Mouse (Mus musculus): ENCODE measurements at regions not wholly inside any gene's neighbourhood (a gene's known extent, or its start where the extent isn't known, plus 50 kb on each side); places are given as distances from the start of the nearest gene placed in this dataset.
"Not testable (repeated sequence)": the region's sequence is repeated elsewhere in the genome, so short reads cannot be mapped to it uniquely, and the experiment has no call there.

DNA sequence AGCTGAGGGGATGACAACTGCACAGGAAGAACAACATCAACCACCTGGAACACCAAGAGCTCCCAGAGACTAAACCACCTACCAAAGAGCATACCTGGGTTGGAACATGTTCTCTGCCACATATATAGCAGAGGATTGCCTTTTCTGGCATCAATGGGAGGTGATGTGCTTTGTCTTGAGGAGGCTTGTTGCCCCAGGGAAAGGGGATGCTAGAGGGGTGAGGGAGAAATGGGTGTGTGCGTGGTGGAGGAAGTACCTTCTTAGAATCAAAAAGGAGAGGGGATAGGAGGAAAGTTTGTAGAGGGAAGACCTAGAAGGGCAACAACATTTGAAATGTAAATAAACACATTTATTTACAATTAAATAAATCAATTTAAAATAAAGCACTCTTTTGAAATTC, 358.5 kb upstream of the Pfkp start:
- in situ Hi-C loops (cut with MboI; ENCODE audit: unreplicated experiment in 2 of 2), result no loop called here

DNA sequence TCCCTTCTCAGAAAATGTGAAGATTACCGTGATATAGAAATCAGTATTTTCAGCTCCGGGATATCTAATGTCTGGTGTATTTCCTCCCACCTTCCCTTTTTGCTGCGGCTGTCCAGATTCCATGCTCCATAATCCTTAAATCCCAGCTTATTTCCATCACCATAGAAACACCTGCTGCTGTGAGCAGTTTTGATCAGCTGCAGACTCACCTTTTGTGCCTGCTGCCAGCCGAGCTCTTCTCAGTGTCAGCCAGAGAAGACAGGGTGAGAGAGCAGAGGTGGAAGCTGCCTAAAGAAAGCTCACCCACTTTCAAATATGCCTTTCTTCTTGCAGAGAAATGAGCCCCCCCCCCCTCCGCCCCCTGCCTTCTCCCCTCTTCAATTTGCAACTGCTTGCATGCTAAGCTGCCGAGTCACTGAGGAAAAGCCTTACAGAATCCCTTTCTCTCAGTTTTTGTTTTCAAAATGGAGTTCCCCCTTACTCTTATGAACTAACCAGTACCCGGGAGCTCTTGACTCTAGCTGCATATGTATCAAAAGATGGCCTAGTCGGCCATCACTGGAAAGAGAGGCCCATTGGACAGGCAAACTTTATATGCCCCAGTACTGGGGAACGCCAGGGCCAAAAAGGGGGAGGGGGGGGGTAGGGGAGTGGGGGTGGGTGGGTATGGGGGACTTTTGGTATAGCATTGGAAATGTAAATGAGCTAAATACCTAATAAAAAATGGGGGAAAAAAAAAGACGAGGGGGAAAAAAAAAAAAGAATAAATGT, 350.1 kb upstream of the Pfkp start:
- in situ Hi-C loops (cut with MboI; ENCODE audit: unreplicated experiment in 2 of 2), result not testable (repeated sequence)

DNA sequence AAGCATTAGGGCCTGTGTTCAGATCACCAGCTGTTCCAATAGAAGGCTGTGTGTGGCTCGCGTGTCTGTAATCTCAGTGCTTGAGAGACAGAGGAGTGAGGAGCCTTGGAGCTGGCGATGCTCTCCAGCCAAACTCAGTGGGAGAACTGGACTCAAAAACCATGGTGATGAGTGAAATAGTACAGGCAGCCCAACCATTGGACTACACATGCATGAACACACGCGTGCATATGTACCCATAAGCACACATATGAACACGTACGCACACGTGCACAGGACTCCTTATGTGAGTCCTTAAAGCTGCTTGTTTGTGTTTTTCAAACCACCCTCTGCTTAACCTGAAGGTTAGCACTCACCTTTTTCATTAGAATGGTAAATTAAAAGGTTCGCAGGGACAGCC, 349.5 kb upstream of the Pfkp start:
- in situ Hi-C loops (cut with MboI; ENCODE audit: unreplicated experiment in 2 of 2), result no loop called here

DNA sequence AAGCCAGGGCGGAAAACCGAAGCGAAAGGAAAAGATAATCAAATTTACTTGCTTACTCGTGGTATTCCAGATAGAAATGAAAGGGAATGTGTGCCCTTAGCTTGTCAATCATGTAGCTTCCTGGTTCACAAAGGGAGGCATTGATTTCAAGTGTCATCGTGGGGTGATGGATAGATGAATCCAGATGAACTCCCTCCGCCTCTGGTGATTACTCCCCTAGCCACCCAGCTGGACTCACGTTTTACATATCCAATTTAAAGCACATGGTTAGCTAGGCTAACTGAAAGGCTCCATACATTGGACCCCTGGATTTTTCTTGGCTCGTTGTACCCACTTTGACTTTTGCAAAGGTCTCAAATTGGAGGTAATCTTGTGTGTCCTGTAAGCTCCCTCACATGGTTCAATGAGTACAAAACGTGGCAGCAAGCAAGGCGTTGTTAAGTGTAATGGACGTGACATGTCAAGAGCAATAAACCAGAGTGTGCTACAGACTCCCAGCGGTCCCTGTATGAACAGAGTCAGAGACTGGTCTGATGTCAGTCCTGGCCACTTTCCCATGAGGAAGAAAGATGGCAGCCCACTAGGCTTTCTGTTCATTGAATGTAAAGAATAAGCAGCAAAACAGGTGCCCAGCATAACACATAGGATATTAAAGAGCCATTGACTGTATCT, 343.9 kb upstream of the Pfkp start:
- in situ Hi-C loops (cut with MboI; ENCODE audit: unreplicated experiment in 2 of 2), result no loop called here

DNA sequence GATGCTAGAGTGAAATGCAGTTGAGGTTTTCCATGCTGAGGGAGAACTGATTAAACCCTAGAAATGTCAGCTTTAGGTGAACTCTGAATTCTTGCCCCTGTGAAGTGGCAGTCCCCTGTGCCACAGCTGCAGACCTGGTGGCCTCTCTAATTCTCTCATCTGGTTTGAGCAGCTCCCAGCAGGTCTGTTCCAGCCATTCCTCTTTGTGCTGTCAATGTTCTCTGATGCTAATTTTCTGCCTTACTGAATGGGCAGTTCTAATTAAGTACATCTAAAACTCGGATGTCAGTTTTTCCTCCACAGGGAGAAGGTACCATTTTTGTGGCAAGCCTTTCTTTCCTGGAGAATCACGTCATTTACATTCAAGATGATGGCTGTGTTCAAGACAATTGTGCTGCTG, 343.1 kb upstream of the Pfkp start:
- in situ Hi-C loops (cut with MboI; ENCODE audit: unreplicated experiment in 2 of 2), result no loop called here

DNA sequence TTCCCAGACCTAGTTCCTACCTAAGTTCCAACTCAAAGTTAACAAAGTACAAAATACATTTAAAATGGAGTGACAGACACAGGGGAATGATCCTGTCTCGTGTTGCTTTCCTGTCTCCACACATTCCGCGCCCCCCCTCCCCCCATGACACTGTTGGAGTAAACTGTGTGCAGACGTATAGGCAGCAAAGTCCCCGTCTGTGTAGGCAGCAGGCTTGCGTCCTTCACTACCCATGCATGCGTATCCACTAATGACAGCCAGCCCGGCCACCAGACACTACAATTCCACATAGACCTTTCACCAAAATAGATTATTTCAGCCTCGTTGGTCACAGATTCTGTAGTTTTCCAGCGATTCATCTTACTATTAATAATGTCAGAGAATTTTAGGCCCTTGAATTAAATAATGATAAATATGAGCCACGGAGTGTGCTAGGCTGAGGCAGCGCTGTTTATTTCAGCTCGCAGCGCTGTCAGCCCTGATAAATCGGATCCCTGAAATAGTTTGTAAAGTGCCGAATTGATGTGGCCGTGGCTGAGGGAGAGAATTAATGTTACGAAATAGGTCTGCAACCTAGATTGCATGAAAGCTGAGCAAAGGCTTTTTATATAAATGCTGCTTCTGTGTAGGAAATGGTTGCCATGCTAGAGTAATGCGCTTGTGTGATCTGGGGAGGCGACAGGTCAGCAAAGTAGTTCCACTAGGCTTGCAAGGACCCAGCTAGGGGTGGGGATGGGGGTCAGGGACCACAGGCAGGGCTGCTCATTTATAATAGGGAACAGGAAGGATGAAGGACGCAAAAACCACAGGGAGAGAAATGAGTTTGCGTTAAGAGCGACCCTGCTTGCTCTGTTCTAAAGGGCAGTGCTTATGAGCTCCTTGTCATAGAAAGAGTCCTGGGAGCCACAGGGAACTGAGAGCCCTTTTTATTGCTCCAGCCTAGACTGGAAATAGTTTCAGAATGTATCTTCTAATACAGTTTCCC, 336.7 kb upstream of the Pfkp start:
- in situ Hi-C loops (cut with MboI; ENCODE audit: unreplicated experiment in 2 of 2), result no loop called here

DNA sequence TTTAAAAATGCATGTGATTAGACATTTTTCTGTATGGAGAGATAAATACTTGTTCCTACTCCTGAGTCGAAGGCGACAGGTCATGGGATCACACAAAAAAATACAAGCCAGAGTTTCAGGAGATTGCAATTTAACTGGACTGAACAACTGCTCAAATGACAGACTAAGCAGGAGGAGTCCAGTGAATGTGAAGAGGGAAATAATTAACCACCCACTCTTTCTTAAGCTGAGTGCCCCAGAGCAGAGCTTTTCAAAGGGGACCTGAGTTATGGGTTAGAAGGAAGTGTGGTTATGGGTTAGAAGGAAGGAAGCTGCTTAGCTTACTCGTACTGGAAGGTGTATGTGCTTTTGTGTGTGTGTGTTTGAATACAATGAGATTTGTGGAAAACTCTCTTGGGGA, 307.1 kb upstream of the Pfkp start:
- in situ Hi-C loops (cut with MboI; ENCODE audit: unreplicated experiment in 2 of 2), result no loop called here

DNA sequence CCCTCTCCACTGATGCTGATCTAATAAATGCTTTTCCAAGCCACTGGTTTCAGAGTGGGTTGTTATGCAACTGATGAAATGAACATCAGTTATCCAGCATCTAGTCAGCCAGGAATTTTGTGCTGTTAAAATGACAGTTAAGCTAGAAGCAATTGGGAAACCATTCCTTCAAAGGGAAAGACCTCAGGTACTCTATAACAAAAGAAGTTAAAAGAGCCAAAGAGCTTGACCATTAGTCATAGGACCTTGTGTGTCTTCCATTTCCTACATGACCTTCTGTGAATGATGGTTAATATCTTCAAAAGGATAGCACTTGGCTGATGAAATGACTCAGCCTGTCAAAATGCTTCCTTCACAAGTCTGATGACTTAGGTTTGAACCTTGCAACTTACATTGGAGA, 275.6 kb upstream of the Pfkp start:
- in situ Hi-C loops (cut with MboI; ENCODE audit: unreplicated experiment in 2 of 2), result no loop called here

DNA sequence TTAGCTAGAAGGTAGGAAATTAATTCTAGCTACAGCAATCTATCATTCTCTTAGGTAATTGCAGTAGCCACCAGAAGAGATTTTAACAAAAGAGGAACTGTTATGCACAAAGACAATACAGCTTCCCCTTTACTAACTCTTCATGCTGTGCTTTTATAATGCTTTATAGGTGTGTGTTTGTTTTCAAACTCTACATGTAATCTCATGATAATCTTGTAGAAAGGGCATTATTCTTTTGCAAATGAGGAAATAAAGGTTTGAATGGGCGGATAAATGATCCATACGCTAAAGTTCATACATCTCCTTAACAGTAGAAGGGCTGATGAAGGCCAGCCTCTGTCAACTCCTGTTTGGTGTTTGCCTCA, 273.8 kb upstream of the Pfkp start:
- in situ Hi-C loops (cut with MboI; ENCODE audit: unreplicated experiment in 2 of 2), result no loop called here

DNA sequence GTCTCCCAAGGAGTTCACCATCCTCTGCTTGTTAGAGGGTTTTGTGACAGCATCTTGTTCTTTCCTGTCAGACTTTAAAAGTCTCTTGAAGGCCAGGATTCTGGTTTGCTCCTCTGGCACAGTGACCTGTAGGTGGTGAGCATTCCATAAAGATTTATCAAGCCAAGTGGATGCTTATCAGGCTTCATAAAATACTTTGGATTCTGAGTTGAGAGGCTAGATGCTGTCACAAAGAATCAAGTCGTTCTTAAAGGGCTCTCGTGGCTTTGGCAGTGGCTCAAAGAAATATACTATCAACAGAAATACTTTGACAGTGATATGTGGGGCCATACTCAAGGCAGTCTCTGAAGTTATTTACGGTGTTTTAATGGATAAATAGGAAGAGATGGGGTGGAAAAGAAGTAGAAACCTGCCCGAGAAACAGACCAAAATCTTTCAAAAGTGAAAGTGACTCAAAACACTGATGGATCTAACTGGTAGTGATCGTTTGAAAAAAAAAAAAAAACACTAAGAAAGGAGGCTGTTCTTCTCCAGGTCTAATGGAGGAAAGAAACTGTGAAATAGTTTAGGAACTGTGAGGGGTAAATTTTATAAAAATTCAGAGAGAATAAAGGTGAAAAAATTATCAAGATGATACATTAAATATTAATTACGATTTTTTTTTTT, 273.2 kb upstream of the Pfkp start:
- in situ Hi-C loops (cut with MboI; ENCODE audit: unreplicated experiment in 2 of 2), result no loop called here

DNA sequence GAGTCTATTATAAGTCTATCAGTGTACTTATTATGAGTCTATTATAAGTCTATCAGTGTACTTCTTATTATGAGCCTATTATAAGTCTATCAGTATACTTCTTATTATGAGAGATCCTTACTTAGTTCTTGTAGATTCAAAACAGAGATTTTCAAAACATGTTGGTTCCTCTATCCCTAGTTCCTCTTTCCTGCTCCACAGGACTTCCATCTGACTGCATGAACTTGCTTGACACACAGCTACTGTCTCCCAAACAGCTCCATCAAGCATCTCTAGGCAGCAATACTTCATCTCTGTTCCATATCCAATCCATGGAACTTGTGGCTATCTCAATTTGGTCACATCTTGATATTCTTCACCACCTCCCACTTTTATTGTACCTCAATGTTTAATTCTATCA, 257.4 kb upstream of the Pfkp start:
- in situ Hi-C loops (cut with MboI; ENCODE audit: unreplicated experiment in 2 of 2), result no loop called here

DNA sequence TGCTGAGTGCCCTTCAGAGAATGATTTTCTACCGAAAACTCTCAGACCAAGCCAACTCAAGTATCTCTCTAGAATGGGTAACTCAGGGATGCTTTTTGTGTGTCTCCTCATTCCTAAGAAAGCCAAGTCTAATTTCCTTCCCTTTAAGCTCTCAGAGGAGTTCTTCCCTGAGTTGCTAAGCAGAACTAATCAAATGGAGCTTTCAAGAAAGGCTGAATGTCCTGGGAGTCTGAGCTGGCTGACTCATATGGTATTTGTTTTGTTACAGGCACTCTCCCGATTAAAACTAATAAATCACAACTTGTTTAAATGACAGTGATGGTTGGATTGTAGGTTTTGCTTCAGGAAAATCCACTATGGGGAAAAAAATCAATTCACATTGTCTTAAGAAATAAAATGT, 253.1 kb upstream of the Pfkp start:
- in situ Hi-C loops (cut with MboI; ENCODE audit: unreplicated experiment in 2 of 2), result no loop called here

DNA sequence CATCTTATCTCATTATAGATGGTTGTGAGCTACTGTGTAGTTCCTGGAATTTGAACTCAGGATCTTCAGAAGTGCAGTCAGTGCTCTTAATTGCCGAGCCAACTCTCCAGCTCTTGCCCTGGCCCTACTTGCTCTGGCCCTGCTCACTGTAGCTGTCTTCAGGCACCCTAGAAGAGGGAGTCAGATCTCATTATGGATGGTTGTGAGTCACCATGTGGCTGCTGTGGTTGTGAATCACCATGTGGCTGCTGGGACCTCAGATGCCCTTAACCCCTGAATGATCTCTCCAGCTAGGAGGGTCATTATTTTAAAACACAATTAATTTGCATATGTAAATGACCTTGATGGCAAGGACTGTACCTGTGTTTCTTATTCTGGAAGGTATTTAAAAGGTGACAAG, 249.1 kb upstream of the Pfkp start:
- in situ Hi-C loops (cut with MboI; ENCODE audit: unreplicated experiment in 2 of 2), result no loop called here

DNA sequence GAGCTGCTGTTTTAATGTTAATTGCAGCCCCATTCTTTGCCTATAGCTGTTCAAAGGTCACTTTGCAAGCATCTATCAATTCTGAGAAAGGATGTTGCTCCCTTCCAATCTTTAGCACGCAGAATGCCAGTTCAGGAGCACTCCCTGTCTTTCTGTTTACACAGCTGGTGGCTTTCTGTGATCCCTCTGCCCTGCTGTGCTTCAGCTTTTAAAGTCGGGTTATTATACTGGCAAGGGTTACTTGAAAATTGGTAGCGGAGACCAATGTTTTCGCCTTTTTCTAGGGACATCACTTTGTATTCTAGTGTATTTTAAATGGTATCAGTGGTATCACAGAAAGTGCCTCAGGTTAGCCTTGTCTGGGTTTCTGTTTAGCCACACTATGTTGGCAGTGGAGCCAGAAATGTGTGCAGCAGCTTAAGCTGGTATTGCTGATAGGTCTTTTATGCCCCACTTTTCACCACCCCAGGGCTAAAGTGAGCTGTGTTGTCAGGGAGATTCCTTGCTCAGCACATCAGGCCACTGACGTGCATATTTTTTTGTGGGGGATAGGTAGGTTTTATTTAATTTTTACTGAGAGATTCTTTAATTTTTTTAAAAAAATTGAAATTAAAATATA, 243.0 kb upstream of the Pfkp start:
- in situ Hi-C loops (cut with MboI; ENCODE audit: unreplicated experiment in 2 of 2), result no loop called here

DNA sequence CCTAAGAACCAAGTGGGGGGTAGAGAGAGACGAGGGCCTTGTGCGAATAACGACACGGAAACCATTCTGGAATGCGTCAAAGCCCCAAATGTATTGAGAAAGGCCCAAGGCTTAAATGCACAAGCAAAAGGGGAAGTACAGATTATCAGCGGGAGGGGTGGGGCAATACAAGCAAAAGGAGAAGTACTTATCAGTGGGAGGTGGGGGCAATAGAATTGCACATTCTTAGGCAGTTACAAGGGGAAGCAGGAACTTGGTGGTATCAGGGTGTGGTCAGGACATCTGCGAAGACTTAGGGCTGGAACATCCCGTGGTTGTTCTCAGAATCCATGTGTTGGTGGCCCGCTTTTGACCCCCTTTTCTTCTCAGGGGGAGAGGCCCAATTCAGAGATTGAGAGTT, 240.9 kb upstream of the Pfkp start:
- in situ Hi-C loops (cut with MboI; ENCODE audit: unreplicated experiment in 2 of 2), result not testable (repeated sequence)

DNA sequence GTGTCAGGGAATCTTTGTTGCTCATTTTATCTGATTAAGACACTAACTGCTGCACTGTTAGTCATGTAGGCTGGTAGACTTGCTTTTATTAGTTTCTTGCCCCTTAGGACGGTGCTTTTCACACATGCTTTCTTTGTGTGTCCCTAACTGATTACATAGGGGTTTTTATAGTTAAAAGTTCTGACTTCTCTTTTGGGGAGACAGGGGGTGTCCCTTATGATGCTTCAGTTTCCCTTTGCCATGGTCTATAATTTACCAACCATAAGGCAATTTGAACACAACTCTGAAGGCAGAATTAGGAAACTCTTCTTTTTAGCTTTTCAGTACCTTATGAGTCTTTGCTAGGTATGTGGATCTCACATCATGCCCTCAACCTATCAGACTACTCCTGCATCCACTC, 239.8 kb upstream of the Pfkp start:
- in situ Hi-C loops (cut with MboI; ENCODE audit: unreplicated experiment in 2 of 2), result no loop called here

DNA sequence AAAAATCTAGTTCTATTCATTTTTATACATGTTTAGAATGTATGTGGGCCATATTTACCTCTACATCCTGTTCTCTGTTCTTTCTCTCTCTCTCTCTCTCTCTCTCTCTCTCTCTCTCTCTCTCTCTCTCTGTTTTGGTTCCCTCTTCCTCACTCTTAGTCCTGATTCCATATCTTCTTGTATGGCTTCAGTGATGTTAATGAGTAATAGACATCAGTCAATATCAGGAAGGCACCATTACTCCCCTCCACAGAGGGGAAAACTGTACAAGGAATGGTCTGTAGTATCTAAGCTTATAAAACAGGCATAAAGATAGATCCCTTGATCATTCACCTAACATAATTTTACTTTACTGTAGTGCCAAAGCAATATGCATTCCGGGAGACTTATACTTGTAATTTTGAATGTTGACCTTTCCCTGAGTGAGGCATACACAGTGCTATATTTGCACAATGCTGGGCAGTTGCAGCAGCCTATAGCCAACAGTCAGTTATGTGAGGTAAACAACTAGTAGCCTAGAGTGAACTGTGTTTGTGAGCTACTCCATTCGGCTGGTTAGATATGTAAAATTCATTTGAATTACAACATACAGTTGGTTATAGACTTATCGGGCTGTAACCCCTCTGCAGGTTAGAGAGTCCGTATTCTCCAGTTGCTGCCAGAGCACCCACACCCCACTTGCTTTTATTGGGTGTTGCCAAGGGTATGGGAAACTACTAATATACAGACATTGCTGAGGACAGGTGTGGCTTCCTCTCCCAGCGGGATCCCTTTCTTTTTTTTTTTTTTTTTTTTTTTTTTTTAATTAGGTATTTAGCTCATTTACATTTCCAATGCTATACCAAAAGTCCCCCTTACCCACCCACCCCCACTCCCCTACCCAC, 228.7 kb upstream of the Pfkp start:
- in situ Hi-C loops (cut with MboI; ENCODE audit: unreplicated experiment in 2 of 2), result no loop called here

DNA sequence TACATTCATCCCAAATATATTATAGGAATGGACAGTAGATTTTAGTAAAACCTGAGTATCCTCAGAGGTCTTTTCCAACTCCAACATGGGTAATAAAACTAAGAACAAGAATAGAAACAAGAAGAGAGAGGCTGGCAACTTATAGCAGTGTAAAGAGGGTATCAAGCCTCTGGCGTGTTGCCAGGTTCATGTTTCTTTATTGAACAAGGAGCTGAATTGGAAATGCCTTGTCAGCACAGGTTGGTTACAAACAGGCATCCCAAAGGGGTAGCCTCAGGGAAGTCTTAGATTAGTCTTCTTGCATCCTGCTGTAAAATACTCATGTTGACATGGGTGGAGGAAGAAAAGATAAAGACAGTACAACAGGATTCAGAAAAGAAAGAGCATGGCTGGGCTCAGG, 213.6 kb upstream of the Pfkp start:
- in situ Hi-C loops (cut with MboI; ENCODE audit: unreplicated experiment in 2 of 2), result no loop called here

DNA sequence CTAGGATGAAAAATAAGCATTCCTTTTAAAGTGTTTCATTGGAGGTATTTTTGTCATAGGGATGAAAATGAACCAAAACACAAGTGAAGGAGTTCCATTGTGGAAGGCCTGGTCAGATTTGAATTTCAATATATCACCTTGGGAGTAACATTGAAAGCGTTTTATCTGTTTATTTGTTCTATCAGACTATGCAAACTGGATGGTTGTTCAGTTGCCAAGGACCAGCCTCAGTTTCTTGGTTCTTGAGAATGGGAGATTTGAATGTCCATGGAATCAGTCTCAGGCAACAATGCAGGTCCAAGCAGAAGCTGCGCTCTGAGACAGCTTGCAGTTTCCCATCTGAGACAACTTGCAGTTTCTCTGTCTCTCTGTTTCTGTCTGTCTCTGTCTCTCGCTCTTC, 211.0 kb upstream of the Pfkp start:
- in situ Hi-C loops (cut with MboI; ENCODE audit: unreplicated experiment in 2 of 2), result no loop called here
